Mouse (Mus musculus) brain, embryonic 14.5 days (tissue): ENCODE results near the gene Btbd2. TPM values are rescaled to one million over a fixed set of nuclear protein-coding genes. Genes with fewer than 3 reads are reported as not detected.

Experiments
- DNase-seq: peaks from one replicate; pipeline ENCODE4 v3.0.0-alpha.2; 2011; ENCODE audit warnings: low read depth
- CTCF ChIP-seq: fragments of 200-500 bp; IDR thresholded peaks from 2 replicates; pipeline ENCODE4 v1.5.1; 2012; ENCODE audit warnings: inconsistent platforms, mild to moderate bottlenecking, moderate library complexity, borderline replicate concordance; ENCODE audit not compliant: insufficient read depth, insufficient read length; ENCODE audit errors: extremely low read depth
- POLR2A ChIP-seq: fragments of 200-500 bp; IDR thresholded peaks from 2 replicates; pipeline ENCODE4 v1.6.1; 2012; ENCODE audit warnings: mild to moderate bottlenecking, inconsistent platforms, borderline replicate concordance; ENCODE audit not compliant: poor library complexity, insufficient read depth, insufficient read length, severe bottlenecking; ENCODE audit errors: extremely low read depth
- polyA plus RNA-seq: library from polyadenylated mRNA; depleted of rRNA; stranded (reverse); fragments of >200 nt; gene quantifications from 2 replicates; pipeline ENCODE4 v1.2.3, GENCODE M21; 2012

Btbd2 gene
- polyA plus RNA-seq, 1 experiment: 113 TPM

DNA sequence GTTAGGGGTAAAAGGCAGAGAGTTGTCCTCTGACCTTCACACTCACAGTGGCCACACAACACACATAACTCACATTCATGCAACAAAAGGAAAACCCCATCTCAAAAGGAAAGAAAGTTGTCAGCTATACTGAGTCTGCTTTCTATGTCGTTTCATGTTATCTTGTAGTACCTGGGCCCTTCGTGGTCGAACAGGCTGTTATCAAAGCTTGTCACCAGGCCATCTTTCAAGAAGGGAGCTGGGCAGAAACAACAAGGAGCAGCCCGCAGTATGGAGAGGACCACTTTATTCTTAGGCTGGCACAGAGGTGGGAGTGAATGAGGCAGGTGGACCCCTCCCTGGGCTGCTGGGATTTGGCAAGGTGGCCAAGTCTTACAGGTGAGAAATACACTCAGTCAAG, 28.1 kb upstream of the Btbd2 start:
- no peak for TF ChIP-seq POLR2A
- TF ChIP-seq CTCF: no peak
- DNase-seq: no peak

DNA sequence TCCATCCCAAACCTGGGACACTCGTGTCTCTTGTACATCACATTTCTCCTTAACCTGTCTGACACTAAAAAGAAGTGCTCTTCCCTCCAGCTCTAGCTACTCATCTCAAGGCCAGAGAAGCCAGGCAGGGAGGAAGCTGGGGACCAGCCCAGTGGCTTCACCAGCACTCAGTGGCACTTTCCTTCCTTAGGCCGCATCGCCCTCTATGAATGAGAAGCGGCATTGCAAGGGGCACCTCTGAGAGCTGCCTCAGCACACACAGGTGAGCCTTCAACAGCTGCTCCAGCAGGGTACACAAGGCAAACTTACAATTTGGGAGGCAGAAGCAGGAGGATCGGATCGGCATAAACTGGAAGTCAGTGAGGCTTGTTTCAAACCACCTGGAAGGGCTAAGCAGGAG, 27.3 kb upstream of the Btbd2 start:
- DNase-seq: peak; percentile 33
- TF ChIP-seq CTCF (peak; percentile 64), POLR2A (no peak)

DNA sequence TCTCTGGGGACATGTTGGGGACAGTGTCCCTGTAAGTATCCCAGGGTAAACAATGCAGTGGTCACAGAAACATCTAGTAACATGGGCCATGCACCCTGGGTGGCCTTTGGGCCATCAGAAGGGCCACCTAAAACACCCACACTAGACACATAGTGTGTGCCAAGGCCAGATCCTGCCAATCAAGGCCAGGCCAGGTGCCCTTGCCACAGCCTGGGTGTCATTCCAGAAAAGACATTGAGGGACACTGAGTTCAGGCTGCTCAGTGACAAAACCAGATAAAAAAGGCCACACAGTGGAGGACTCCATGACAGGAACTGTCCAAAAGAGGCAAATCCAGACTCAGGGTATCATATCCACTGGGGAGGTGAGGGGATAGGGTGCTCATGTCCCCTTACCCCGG, 26.8 kb upstream of the Btbd2 start:
- no peak for TF ChIP-seq CTCF
- no peak for TF ChIP-seq POLR2A
- no peak for DNase-seq

DNA sequence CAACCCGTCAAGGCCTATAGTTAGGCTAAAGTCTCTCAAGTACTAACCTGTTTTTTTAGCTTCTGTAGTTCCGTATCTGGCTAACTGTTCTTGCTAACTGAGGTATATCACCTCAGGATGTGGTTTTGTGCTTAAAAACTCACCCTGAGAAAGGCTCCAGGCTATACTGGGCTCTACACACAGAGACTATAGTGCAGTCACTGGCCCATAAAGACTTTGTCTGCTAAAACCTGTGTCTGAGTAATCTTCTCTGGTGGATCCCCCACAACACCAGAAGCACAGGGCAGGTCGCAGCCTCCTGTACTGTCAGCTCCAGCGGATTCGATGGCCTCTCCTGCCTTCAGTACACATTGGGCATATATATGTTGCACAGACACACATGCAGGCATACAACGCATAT, 25.1 kb upstream of the Btbd2 start:
- TF ChIP-seq CTCF: no peak
- no peak for TF ChIP-seq POLR2A
- no peak for DNase-seq

DNA sequence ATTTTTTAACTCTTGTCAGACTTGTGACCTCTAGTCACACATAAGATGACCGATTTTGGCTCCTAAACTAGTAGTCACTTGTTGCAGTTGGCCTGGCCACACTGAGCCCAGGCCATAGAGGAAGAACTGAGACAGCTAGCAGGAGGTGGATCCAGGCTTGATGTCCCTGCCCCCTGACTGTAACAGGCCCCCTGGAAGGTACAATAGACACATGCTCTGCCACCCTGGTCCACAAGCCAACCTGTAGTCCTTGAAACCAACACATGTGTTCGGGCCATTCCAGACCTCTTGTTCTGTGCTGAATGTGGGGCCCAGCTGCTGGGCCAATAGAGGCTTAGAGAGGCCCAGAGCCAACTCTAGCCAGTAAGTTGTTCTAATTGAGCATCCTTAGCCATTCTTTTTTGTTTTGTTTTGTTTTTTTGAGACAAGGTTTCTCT, 23.4 kb upstream of the Btbd2 start:
- TF ChIP-seq CTCF (no peak), POLR2A (no peak)
- DNase-seq: no peak

DNA sequence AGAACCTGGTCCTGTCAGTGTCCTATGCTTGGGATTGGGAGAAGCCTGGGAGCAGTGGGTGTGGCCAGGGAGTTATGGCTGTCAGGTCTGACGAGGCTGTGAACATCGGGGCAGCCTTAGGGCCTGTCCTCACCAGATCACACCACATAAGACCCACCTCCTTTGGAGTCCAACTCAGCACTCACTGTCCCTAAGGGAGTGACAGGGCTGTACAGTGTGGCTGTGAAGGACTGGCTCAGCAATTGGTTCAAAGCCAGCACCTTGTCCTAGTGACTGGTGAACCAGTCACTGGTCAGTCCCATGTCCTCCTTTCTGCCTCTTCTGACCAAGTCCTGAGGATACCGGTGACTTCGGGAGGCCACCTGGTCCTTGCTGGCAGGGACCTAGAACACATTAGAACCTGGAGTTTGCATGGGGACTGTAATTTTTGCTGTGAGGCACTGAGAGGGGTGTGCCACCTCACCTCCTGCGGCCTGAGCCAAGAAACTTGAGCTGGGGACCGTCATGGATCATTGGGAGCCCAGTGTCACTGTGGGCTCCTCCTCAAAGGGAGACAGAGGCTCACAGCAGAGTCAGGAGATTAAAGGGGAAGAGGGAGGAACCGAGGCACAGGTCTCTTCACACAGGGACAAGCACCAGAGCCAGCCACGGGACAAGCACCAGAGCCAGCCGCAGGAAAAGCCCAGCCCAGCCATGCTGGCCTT, 22.8 kb upstream of the Btbd2 start:
- no peak for DNase-seq
- TF ChIP-seq POLR2A (no peak), CTCF (no peak)

DNA sequence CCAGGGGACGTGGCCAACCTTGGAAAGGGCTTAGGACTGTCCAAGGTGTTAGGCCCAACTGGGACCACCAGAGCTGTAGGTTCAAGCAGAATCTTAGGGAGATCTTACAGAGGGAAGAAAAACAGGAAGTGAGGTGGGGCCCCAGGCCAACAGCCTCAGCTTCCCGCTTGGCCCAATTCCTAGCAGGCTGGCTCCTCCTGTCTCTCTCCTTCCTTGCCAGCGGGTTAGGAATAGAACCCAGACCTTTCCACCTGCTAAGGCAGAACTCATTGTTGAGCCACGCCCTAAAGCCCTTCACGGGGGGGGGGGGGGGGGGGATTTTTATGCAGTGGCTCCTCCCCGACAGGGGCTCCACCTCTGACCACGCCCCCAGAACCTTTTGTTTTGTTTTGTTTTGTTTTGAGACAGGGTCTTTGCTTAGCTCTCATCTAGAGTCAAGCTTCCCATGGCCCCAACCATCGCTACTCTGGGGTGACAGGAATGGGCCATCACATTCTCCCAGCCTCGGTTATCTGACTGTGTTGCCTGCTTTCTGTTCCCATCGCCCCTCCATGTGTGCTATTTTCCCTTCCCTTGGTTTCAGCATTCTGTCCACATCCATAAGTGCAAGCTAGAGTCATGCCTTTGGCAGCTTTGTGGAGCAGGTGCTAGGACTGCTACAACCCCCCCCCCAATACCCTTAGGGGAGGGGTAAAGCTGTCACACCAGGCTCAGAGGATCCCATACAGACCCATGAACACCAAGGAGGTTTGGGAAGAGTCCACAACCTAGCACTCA, 21.9 kb upstream of the Btbd2 start:
- TF ChIP-seq CTCF (no peak), POLR2A (no peak)
- DNase-seq: peak; percentile 62

DNA sequence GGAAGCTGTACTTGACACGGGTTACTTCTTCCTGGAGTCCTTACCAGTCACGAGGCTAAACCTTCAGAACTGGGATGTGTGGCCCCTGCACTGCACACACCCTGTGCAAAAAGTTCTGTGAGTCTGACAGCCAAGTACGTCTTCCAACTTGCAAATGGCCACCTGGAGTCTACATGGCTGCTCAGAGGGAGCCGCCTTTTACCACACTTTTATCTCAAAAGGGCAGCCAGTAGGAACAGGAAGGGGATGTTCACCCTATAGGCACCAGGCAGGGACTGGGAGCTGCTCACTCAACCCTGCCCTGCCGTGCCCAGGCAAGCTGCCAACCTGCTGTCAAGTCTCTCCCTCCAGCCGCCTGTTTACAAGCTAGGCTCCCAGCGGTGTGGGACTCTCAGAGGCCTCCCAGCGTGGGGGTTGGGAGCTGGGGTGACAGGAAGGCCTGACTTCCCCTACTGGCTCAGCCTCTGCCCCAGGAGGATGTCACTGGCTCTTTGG, 21.1 kb upstream of the Btbd2 start, which contains the start of gene Mknk2:
Gene Mknk2, minus strand, starts transcription at position 171 of the 495 bp plus-strand sequence.
- TF ChIP-seq POLR2A (no peak), CTCF (no peak)
- DNase-seq: peak; percentile 96

DNA sequence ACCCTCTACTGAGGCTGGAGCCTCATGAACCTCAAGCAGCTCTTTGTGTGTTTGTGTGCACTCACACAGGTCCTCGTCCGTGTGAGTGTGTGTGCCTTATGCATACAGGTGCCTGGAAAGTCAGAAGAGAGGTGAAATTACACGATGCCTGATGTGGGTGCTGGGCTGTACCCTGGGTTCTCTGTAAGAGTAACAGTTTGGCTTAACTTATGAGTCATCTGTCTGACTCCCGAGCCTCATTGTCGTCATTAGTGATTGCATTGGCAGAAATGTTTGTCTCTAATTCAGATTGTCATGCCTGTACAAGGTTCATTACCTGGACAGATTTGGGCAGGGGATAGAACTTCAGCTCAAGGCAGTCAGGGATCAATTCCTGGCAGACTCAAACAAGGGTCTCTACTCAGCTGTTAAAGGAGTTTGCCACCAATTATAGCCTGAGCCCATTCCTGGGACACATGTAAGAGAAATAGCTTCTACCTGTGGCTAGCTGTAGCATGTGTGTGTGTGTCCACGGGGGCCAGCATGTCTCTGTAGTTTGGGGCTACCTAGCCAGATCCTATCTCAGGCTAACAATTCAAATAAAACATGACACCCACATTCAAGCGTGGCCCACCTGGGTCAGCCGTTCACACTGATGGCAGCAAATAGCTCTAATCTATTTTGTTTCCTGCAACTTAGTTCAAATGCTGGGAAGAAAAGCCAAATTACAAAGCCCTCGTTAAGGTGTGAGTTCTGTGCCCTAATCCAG, 20.4 kb upstream of the Btbd2 start:
- DNase-seq: no peak
- TF ChIP-seq CTCF (no peak), POLR2A (no peak)

DNA sequence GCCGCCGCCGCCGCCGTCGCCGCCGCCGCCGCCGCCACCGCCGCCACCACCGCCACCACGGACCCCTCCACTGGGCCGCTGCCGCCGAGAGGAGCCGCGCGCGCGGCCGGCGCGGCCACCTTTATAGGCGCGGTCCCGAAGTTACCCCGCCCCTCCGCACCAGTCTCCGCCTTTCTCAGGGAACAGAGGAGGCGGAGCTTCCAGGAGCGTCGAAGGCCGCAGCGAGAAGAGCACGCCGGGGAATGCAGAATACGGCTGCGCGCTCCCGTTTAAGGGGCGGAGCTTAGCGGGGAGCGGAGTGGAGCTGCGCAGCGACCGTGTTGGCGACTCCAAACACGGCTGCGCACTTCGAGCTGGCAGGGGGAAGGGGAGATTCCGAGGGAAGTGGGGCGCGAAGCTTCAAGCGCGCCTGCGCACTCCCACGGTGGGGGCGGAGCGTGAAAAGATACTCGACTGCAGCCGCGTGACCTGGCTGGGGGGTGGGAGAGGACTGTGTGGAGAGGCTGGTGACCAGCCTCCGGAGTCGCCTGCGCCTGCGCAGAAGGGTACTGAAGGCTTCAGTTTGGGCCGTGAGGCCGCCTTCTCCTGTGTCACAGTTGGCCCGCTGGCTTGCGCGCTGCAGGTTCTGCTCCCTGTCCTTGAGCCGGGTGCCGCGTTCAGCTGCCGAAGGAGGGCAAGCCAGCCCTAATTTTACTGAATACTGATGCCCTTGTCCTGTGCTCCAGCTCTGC, 19.5 kb upstream of the Btbd2 start:
- peak; percentile 100 for DNase-seq
- TF ChIP-seq POLR2A: peak; percentile 100
- TF ChIP-seq CTCF: no peak
